Mouse (Mus musculus) erythroblast, embryonic 14.5 days (primary cell): Measurements from ENCODE around the gene Poc1a.

Experiments used
- GATA1 ChIP-seq: IDR thresholded peaks from 2 replicates; pipeline ENCODE4 v1.6.1; 2012; ENCODE audit warnings: low read length, inconsistent platforms, mixed read lengths
- TAL1 ChIP-seq: IDR thresholded peaks from 3 replicates; pipeline ENCODE4 v1.6.1; 2012; ENCODE audit warnings: low read length, inconsistent platforms, mixed read lengths

- no peak for TF ChIP-seq GATA1
- no peak for TF ChIP-seq TAL1
Measured at GRCm38 (mm10) chr9:106251066-106251465, 29.8 kb upstream of the Poc1a start.
